Mouse (Mus musculus): ENCODE measurements at regions not wholly inside any gene's neighbourhood (a gene's known extent, or its start where the extent isn't known, plus 50 kb on each side); places are given as distances from the start of the nearest gene placed in this dataset.

DNA sequence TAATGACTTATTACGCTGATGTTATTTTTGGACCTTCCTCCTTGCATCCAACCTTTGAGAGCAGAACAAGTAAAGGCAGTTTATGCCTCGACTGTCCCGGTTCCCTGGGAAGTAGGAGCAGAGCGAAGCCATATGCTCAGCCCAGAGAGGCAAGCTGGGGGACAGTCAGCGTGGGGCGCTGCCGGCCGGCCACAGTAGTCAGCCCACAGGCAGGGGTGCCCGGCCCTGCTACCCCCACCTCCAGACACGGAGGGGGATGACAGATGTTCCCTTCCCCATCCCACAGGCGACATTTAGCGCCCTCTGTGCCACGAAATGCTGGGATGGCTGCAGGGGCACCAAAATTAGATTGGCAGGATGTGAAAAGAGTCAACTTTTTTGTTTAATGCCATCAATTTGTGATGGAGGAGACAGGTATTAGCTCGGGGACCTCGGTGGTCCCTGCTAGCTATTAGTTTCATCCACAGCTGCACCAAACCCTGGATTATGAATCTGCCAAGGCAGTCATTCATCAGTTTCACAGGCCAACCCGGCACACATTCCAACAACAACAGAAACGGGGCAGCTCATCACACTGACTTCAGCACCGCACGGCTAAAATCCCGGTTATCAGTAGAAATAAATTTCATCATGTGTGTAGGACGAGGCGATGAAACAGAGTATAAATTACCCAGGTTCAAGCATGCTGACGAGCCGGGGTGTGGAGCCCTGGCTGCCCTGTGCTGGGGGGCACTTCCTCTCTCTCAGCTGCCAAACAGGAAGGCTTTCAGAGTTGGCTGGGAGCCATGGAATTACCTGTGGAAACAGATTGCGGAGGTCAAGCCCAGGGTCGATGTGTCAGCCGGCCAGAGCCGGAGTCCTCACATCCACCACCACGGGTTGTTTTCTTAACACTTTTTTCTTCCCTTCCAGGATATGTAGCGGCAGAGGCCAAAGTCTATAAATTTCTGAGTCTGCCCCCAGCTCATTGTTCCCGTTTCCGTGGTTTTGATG is 392.3 kb upstream of the Mgmt start:
- TF ChIP-seq CTCF (conservative IDR thresholded peaks at IDR 0.05; ENCODE audit: insufficient read depth, insufficient read length, low read depth, low read length) (no peak), POLR2A (IDR thresholded peaks at IDR 0.05; ENCODE audit: low read depth, low read length) (no peak)
